Mouse (Mus musculus): Measurements from ENCODE around the gene Spocd1.

The Spocd1 gene

GRCm38 (mm10) chr4:129918464-129918863 lies 10.6 kb upstream of the Spocd1 start:
- DNase-seq (ENCODE audit: low spot score) = no peak

- no peak for DNase-seq (ENCODE audit: low spot score)
Observed at GRCm38 (mm10) chr4:129918901-129919300, 10.1 kb upstream of the Spocd1 start.

GRCm38 (mm10) chr4:129920542-129921313 lies 8.3 kb upstream of the Spocd1 start:
- no peak for DNase-seq (ENCODE audit: low spot score)

GRCm38 (mm10) chr4:129921314-129921587 lies 7.8 kb upstream of the Spocd1 start:
- DNase-seq (ENCODE audit: low spot score) = no peak

GRCm38 (mm10) chr4:129924143-129924542 lies 4.9 kb upstream of the Spocd1 start:
- DNase-seq (ENCODE audit: low spot score) = no peak

- no peak for DNase-seq (ENCODE audit: low spot score)
Observed at GRCm38 (mm10) chr4:129924694-129925093, 4.4 kb upstream of the Spocd1 start.

GRCm38 (mm10) chr4:129926544-129926943 lies 2.5 kb upstream of the Spocd1 start:
- DNase-seq (ENCODE audit: low spot score) = peak; percentile 42

GRCm38 (mm10) chr4:129927091-129927490 lies 2.0 kb upstream of the Spocd1 start:
- DNase-seq (ENCODE audit: low spot score) = no peak

GRCm38 (mm10) chr4:129928124-129928751 lies 811 bp upstream of the Spocd1 start:
- DNase-seq (ENCODE audit: low spot score) = peak; percentile 84

GRCm38 (mm10) chr4:129933696-129934095 lies 4.6 kb downstream of the Spocd1 start:
- no peak for DNase-seq (ENCODE audit: low spot score)

- DNase-seq (ENCODE audit: low spot score) = no peak
Observed at GRCm38 (mm10) chr4:129934177-129934855, 5.3 kb downstream of the Spocd1 start.

- peak; percentile 33 for DNase-seq (ENCODE audit: low spot score)
Observed at GRCm38 (mm10) chr4:129951359-129951821, 22.3 kb downstream of the Spocd1 start.

- DNase-seq (ENCODE audit: low spot score) = no peak
Observed at GRCm38 (mm10) chr4:129952241-129952810, 23.3 kb downstream of the Spocd1 start.

GRCm38 (mm10) chr4:129954527-129954926 lies 25.5 kb downstream of the Spocd1 start:
- DNase-seq (ENCODE audit: low spot score) = no peak

GRCm38 (mm10) chr4:129960180-129960944 lies 31.3 kb downstream of the Spocd1 start:
- DNase-seq (ENCODE audit: low spot score) = peak; percentile 84

- DNase-seq (ENCODE audit: low spot score) = no peak
Observed at GRCm38 (mm10) chr4:129965294-129965693, 36.2 kb downstream of the Spocd1 start.

- DNase-seq (ENCODE audit: low spot score) = no peak
Observed at GRCm38 (mm10) chr4:129966201-129966600, 37.2 kb downstream of the Spocd1 start.

GRCm38 (mm10) chr4:129967024-129968014 lies 38.3 kb downstream of the Spocd1 start:
- DNase-seq (ENCODE audit: low spot score) = no peak

- no peak for DNase-seq (ENCODE audit: low spot score)
Observed at GRCm38 (mm10) chr4:129970168-129970567, 41.1 kb downstream of the Spocd1 start.

GRCm38 (mm10) chr4:129970861-129971260 lies 41.8 kb downstream of the Spocd1 start:
- DNase-seq (ENCODE audit: low spot score) = no peak

GRCm38 (mm10) chr4:129971989-129972388 lies 42.9 kb downstream of the Spocd1 start:
- DNase-seq (ENCODE audit: low spot score) = no peak

Measured in testis, postnatal 14 days (tissue).